Mouse (Mus musculus): Measurements from ENCODE around the gene Cdkn2aipnl. TPM values are rescaled to one million over a fixed set of nuclear protein-coding genes. Genes with fewer than 3 reads are reported as not detected.

Gene Cdkn2aipnl
- 10 to 100 TPM; 40.8 to 45.8 (median 41.1) TPM for total RNA-seq (2022)

- DNase-seq (ENCODE audit: low spot score in 2 of 2), result peak; percentile 86 to 98
Measured at GRCm38 (mm10) chr11:51967443-51968401, at the start of gene Cdkn2aipnl. Cdkn2aipnl (plus strand) TSS chr11:51967661.

DNA sequence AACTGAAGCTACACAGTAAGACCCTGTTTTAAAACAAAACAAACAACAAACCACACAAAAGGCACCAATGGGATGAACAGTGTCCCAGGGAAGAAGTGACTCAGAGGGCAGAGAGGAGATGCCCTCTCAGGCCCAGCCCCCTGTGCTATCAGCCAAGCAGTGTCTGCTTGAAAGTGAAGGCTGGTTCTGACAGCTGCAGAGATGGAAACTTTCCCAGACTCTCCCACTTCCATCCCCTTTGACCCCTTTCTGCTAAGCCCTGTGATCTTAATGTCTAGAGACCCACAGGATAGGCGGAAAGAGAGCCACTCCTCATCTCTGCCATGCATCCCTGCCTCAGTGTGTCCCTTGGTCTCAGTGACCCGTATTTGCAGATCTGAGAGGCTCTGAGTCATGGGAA is 49.5 kb upstream of the Cdkn2aipnl start:
- no peak for DNase-seq (ENCODE audit: low spot score in 2 of 2)

DNA sequence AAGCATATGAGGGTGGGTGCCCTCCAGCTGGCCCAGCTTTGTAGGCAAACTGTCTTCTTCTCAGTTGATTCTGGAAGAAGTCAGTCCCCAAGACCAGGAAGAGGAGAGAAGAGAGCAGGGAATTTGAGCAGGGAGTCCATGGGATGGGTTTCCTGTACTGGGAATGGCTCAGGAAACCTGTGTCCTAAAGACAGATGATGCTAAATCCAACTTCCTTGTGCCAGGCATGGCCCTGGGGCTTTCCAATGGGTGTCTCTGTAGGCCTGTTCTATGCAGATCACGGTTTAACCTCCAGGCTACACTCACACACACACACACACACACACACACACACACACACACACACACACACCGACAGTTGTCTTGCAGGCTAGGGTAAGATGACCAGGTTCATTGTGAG is 48.9 kb upstream of the Cdkn2aipnl start:
- DNase-seq (ENCODE audit: low spot score in 2 of 2), result no peak

- DNase-seq (ENCODE audit: low spot score in 2 of 2), result no peak
Measured at GRCm38 (mm10) chr11:51921355-51922125, 45.9 kb upstream of the Cdkn2aipnl start.

- DNase-seq (ENCODE audit: low spot score in 2 of 2), result no peak
Measured at GRCm38 (mm10) chr11:51922421-51922841, 45.0 kb upstream of the Cdkn2aipnl start.

- no peak for DNase-seq (ENCODE audit: low spot score in 2 of 2)
Measured at GRCm38 (mm10) chr11:51925595-51925994, 41.9 kb upstream of the Cdkn2aipnl start.

GRCm38 (mm10) chr11:51926385-51926784 is 41.1 kb upstream of the Cdkn2aipnl start:
- no peak for DNase-seq (ENCODE audit: low spot score in 2 of 2)

- no peak for DNase-seq (ENCODE audit: low spot score in 2 of 2)
Measured at GRCm38 (mm10) chr11:51927106-51927505, 40.4 kb upstream of the Cdkn2aipnl start.

DNA sequence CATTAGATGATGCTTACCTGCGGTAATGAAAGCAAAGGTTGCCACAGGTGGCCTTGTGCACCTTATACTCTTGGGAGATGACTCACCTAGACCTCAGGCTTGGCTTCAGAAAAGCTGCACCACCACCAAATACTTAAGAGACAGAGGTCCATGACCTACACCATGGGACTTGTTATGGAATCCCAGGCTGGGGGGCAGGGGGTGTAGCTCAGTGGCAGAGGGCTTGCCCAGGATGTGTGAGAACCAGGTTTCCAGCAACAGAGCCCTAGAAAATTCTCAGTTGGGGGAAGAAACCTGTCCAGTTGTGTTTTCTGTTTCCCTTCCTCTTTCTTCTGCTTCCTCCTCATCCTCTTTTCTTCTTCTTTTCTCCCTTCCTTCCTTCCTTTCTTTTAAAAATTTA is 36.3 kb upstream of the Cdkn2aipnl start:
- no peak for DNase-seq (ENCODE audit: low spot score in 2 of 2)

- DNase-seq (ENCODE audit: low spot score in 2 of 2), result no peak
Measured at GRCm38 (mm10) chr11:51931790-51932189, 35.7 kb upstream of the Cdkn2aipnl start.

DNA sequence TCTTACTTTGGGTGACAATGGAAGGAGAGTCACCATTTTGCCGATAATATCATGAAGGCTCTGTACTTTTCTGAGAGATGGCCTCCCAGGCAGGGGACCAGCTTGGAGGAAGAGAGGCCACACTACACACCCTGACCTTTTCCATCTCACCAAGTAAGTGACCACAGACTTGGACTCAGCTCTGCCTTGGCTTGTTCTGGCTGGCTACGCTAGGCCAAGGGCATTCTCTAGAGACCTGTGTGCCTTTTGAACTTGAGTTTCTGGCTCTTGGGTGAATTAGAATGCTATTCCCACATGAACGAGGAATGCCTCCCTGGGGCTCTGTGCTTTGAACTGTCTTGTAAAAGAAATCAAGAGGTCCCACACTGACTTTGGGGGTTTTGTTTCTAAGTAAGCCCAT is 33.2 kb upstream of the Cdkn2aipnl start:
- no peak for DNase-seq (ENCODE audit: low spot score in 2 of 2)

GRCm38 (mm10) chr11:51935636-51936434 is 31.6 kb upstream of the Cdkn2aipnl start:
- no peak for DNase-seq (ENCODE audit: low spot score in 2 of 2)

- DNase-seq (ENCODE audit: low spot score in 2 of 2), result no peak
Measured at GRCm38 (mm10) chr11:51937361-51937781, 30.1 kb upstream of the Cdkn2aipnl start.

- no peak for DNase-seq (ENCODE audit: low spot score in 2 of 2)
Measured at GRCm38 (mm10) chr11:51938817-51939589, 28.5 kb upstream of the Cdkn2aipnl start.

- DNase-seq (ENCODE audit: low spot score in 2 of 2), result no peak
Measured at GRCm38 (mm10) chr11:51939590-51939955, 27.9 kb upstream of the Cdkn2aipnl start.

- DNase-seq (ENCODE audit: low spot score in 2 of 2), result no peak
Measured at GRCm38 (mm10) chr11:51940511-51940955, 26.9 kb upstream of the Cdkn2aipnl start.

DNA sequence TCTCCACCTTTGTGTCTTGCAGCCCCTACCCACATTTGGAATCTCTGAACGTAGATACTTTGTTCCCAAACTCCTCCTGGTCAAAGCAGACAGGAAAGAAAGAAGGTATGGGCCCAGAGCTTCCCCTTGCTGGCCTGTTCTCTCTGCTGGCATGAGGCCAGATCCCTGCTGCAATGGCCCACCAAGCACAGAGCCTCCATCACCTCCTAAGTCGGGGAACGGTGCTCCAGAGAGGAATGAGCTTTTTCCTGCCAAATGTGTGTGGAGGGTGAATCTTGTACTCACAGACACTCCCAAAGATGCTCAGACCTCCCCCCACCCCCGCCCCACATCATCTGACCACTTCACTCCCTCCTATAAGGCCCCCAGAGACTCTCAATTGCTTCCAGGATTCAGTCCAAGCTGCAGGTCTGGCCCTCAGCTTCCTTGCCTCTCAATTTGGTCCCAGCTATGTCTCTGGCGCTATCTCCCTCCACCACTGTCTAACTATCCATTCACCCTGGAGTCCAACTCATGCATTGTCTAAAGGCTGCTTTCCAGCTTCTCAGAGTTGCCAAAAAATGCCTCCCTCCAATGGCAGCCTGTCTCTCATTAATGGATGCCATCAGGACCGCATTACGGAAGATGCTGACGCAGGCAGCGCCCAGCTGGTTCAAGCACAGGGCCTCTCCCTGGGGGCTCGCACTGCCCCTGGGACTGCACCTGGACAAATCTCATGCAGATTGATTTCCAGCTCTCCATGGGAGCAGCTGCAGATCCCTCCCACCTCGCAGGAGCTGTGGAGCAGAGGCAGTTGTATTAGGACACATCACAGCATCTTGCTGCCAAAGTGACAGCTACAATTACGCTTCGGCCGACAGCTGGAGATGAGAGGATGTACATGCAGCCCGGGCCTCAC is 24.6 kb upstream of the Cdkn2aipnl start:
- DNase-seq (ENCODE audit: low spot score in 2 of 2), result peak in 1 of 2 experiments; percentile 47

- DNase-seq (ENCODE audit: low spot score in 2 of 2), result no peak
Measured at GRCm38 (mm10) chr11:51943500-51943841, 24.0 kb upstream of the Cdkn2aipnl start.

DNA sequence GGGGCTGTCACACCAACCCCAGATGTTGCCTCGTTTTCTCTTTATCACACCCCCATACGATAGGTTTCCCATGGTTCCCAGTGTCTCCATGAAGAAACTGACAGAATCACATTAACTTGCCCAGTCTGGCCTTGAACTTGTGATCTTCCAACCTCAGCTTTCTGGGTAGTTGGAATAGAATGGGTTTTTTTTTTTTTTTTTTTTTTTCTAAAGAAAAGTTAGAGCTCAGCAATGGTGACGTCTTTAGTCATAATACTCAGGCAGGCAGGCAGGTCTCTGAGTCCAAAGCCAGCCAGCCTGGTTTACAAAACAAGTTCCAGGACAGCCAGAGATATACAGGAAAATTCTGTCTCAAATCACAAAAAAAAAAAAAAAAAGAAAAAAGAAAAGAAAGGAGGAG is 23.2 kb upstream of the Cdkn2aipnl start:
- no peak for DNase-seq (ENCODE audit: low spot score in 2 of 2)

DNA sequence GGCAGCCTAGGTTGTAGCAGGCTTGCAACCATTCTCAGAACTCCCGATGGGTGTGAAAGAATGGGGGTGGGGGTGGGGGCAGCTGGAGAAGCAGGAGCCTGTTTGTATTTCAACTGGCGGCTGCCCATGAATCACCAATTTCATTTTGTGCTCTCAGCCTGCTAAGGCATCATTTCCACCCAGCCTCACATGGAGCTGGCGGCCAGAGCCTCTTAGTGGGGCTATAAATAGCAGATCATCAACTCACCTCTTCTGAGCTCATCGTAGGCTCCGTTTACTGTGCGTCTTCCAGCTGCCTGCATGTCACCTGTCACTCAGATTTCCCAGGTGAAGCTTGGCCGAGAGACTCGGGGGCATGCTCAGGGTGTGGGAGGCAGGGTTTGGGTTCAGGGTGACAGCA is 21.9 kb upstream of the Cdkn2aipnl start:
- DNase-seq (ENCODE audit: low spot score in 2 of 2), result peak; percentile 37 to 79

All from left cerebral cortex, adult 8-10 months (tissue).